Mouse (Mus musculus) WW6 (cell line): Measurements from ENCODE around the gene Gm20388.

Source experiments
- DNase-seq: peaks from one replicate; pipeline ENCODE4 v3.0.0-alpha.2; 2013; ENCODE audit warnings: low read depth, low spot score

Gene Gm20388

GRCm38 (mm10) chr8:121740721-121741120 lies 1830.1 kb downstream of the Gm20388 start:
- DNase-seq: no peak

- no peak for DNase-seq
Measured at GRCm38 (mm10) chr8:121749501-121749900, 1838.9 kb downstream of the Gm20388 start.

GRCm38 (mm10) chr8:121750512-121750911 lies 1839.9 kb downstream of the Gm20388 start:
- DNase-seq: no peak

GRCm38 (mm10) chr8:121751407-121751806 lies 1840.8 kb downstream of the Gm20388 start:
- peak; percentile 80 for DNase-seq

GRCm38 (mm10) chr8:121758470-121758869 lies 1847.8 kb downstream of the Gm20388 start:
- DNase-seq: no peak

- no peak for DNase-seq
Measured at GRCm38 (mm10) chr8:121760484-121760883, 1849.8 kb downstream of the Gm20388 start.

GRCm38 (mm10) chr8:121761480-121761879 lies 1850.8 kb downstream of the Gm20388 start:
- peak; percentile 55 for DNase-seq

GRCm38 (mm10) chr8:121762999-121763699 lies 1852.5 kb downstream of the Gm20388 start:
- no peak for DNase-seq

GRCm38 (mm10) chr8:121763700-121764013 lies 1853.0 kb downstream of the Gm20388 start:
- DNase-seq: no peak

- no peak for DNase-seq
Measured at GRCm38 (mm10) chr8:121765594-121766138, 1855.0 kb downstream of the Gm20388 start.

- DNase-seq: no peak
Measured at GRCm38 (mm10) chr8:121769095-121769494, 1858.5 kb downstream of the Gm20388 start.

- no peak for DNase-seq
Measured at GRCm38 (mm10) chr8:121769621-121770020, 1859.0 kb downstream of the Gm20388 start.

- no peak for DNase-seq
Measured at GRCm38 (mm10) chr8:121770845-121771752, 1860.5 kb downstream of the Gm20388 start.

- DNase-seq: no peak
Measured at GRCm38 (mm10) chr8:121773876-121774275, 1863.2 kb downstream of the Gm20388 start.

- no peak for DNase-seq
Measured at GRCm38 (mm10) chr8:121782493-121782892, 1871.9 kb downstream of the Gm20388 start.

GRCm38 (mm10) chr8:121786542-121786941 lies 1875.9 kb downstream of the Gm20388 start:
- no peak for DNase-seq

- DNase-seq: no peak
Measured at GRCm38 (mm10) chr8:121788786-121789185, 1878.1 kb downstream of the Gm20388 start.

- no peak for DNase-seq
Measured at GRCm38 (mm10) chr8:121792159-121792558, 1881.5 kb downstream of the Gm20388 start.

GRCm38 (mm10) chr8:121792627-121793026 lies 1882.0 kb downstream of the Gm20388 start:
- DNase-seq: no peak

- no peak for DNase-seq
Measured at GRCm38 (mm10) chr8:121794151-121794550, 1883.5 kb downstream of the Gm20388 start.

- no peak for DNase-seq
Measured at GRCm38 (mm10) chr8:121795461-121795860, 1884.8 kb downstream of the Gm20388 start.

- no peak for DNase-seq
Measured at GRCm38 (mm10) chr8:121796406-121796805, 1885.8 kb downstream of the Gm20388 start.

GRCm38 (mm10) chr8:121798401-121798800 lies 1887.8 kb downstream of the Gm20388 start:
- no peak for DNase-seq
